Mouse (Mus musculus) common myeloid progenitor, adult 5-6 weeks (primary cell): Measurements from ENCODE around the gene Rps6kb1. TPM values are rescaled to one million over a fixed set of nuclear protein-coding genes. Genes with fewer than 3 reads are reported as not detected.

ENCODE experiments used
- ATAC-seq: replicated peaks from 2 replicates; pipeline ENCODE4 v1.8.0; 2016; ENCODE audit warnings: low read depth, mild to moderate bottlenecking, moderate TSS enrichment, inconsistent platforms; ENCODE audit not compliant: poor library complexity, severe bottlenecking
- total RNA-seq: library from RNA; stranded (forward); fragments of 200-1000, 187-1606 nt; gene quantifications from 2 replicates; pipeline ENCODE4 v1.2.3, GENCODE M21; 2017

Rps6kb1 gene
- total RNA-seq, 1 experiment from 2014 or later, result 39.6 TPM

DNA sequence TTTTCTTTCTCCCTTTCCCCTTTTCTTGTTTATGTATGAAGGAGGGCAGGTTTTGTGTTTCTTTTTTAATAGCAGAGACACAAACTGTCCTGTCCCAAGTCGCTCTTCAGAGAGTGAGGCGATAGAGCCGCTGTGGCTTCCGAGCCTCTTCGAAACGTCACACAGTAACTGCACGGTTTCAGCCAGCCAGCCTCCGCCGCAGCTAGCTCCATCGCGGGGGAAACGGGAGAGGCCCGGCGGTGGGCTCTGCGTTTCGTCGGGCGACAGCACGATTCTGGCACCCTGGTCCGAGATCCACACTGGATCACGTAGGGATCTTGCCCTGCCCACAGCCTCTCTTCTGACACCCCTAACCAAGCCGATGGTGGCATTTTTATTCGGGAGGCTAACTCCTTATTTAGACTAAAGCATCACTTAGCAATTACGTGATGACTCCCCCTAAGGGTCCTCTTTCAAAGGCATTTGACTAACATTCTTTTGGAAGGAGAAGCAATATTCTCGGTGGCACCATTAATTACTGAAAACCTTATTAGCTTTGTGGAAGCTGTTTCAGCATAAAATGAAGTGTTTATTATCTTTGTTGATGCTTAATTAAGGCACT is 59.6 kb downstream of the Rps6kb1 start:
- peak; percentile 23 for ATAC-seq

DNA sequence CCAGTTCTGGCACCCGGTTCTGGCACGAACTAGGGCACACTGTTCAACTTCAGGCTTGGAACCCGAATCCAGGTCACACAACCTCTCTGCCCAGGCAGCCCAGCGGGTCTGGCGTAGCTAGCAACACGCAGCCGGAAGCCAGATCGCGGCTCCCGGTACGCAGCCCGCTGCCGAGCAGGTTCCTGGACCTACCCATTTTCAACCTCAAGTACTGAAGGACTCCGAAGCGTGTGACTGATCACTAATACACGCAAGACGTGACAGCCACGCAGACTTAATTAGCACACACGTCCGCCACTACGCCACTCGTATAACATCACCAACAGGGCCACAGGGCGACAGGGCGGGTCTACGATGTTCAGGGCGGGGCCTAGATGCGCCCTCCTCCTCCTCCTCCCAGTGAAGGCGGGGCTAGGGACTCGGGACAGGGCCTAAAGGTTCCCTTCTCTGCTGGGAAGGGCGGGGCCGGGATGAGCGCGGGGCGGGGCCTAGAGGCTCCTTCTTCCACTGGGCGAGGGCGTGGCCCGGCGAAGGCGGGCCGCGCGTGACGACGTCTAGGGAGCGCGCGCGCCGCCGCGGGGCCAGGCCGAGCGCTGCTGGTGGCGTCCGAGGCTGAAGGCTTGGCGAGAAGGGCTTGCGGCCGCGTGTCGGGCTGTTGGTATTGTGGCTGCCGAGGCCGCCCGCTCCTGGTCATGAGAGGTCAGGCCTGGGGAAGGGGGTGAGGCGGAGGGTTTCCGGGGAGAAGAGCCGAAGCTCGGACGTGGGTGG is 60.3 kb downstream of the Rps6kb1 start, which contains the start of gene Rnft1:
Gene Rnft1 (plus strand): TSS at position 557 of the 768 bp plus-strand sequence.
- ATAC-seq, result peak; percentile 96

DNA sequence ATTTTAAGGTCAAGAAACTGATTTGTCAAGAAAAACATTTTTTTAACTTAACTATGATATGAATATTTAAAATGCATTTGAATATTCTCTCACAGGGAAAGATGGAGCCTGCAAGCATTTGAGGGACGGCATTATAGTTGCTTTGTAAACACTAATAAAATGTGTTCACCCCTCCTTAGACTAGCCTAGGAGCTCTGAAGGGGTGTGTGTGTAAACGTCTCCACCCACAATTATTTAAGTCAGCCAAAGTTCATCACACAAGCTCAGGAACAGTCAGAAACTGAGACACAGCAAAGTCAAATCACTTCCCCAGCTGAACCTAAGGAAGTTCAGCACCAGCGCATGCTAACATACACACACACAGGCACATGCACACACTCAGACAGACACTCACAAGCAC is 71.0 kb downstream of the Rps6kb1 start:
- ATAC-seq, result no peak

DNA sequence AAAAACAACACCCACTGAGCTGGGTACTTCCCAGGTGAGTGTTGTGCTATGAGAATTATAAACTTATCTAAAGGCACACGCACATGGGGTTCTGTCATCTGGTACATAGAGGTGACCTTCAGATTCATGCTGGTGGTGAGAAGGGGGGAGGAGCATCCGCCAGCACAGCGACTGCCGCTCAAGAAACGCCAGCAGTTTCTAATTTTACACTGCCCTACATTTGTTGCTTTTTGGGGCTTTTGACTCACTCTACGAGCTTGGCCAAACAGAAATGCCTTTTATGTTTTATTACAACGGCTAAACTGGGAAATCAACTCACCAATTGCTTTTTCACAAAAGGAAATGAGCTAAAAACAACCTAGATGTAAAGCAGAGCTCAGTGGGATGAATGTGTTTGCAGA is 71.8 kb downstream of the Rps6kb1 start:
- no peak for ATAC-seq

DNA sequence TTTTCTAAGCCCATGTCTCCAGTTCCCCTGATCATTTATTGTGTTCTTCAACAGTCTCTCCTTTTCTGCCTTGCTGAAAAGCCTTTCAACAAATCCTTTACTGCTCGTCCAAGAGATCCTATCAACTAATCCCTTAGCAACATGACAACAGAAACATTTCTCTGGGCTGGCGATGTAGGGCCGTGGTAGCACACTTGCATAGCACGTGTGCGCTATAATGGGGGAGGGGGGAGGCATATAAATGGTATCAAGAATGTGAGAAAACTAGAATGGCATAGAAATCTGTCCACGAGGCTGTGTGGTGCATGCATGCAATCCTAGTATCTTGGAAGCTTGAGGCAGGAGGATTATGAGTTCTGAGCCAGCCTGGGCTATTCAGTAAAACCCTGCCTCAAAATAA is 72.8 kb downstream of the Rps6kb1 start:
- ATAC-seq, result no peak

DNA sequence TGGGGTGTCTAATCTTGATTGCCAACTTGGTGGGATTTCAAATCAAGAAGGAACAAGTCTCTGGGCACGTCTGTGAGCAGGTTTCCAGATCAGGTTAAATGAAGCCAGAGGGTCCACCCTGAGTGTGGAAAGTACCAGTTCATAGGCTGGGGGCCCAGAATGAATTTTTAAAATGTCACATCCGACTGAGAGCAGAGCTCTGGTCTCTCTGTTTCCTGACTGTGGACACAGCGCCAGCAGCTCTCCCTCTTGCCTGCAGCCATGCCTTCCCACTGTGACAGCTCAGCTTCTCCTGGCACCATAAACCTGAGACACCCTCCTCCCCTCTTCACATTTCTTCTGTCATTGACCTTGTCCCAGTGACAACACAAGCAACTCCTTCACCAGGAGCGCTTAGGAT is 75.6 kb downstream of the Rps6kb1 start:
- no peak for ATAC-seq

DNA sequence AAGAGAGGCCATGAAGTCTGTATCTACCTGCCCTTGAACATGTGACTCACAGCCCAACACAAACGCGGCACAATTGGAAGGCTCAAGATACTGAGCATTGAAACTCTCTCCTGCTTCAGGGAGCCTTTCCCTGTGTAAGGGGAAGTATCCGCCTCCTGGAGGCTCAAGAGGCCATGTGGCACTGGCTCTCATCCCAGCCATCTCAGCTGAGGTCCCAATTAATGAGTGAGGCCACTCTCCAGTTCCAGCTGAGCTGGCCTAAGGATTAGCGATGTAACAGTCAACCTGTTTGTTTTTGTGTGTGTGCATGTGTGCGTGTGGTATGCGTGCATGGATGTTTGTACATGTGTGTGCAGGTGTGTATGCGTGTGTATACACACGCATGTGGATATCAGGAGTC is 76.3 kb downstream of the Rps6kb1 start:
- ATAC-seq, result no peak

DNA sequence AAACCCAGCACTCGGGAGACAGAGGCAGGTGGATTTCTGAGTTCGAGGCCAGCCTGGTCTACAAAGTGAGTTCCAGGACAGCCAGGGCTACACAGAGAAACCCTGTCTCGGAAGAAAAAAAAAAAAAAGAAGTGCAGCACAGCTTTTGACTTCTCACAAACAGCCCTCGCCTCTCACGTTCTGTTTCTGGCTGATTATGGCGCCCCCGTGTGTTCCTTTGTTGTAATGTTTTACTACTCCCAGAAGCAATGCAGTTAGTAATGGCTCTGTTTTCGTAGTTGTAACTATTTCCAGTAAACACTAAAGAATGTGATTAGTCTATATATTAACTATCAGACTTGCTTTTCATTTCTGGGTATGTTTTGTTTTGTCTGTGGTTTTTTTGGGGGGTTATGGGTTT is 80.3 kb downstream of the Rps6kb1 start:
- peak; percentile 82; the same call in 1 of the 2 replicates for ATAC-seq

DNA sequence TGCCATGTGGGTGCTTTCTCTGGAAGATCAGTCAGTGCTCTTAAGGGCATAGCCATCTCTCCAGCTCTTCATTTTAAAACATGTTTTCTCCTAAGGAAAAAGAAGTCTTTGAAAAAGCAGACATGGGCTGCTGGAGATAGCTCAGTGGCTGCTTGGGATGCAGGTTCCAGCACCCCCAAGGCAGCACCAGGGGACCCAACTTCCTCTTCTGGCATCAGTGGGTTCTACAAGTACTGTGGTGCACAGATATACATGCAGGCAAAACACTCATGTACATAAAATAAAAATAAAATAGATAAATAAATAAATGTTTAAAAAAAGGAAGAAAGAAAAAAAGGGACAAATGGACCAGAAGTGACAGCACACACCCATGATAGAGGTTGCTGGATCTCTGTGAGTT is 82.0 kb downstream of the Rps6kb1 start:
- no peak for ATAC-seq

DNA sequence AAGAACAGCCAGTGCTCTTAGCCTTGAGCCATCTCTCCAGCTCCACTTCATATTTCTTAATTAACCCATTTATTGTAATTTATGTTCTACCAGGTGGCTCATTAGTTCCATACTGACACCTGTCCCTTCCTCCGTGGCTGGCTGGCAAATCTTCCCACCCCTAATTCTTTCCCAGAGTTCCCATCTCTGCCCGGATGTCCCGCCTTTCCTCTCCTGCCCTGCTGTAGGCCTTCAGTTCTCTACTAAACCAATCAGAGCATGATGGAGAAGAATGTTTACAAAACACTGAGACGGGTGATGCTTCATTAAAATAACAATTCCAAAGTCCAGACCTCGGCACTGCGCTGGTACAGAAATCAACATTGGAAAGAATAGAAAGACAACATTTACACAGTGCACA is 85.7 kb downstream of the Rps6kb1 start:
- no peak for ATAC-seq

DNA sequence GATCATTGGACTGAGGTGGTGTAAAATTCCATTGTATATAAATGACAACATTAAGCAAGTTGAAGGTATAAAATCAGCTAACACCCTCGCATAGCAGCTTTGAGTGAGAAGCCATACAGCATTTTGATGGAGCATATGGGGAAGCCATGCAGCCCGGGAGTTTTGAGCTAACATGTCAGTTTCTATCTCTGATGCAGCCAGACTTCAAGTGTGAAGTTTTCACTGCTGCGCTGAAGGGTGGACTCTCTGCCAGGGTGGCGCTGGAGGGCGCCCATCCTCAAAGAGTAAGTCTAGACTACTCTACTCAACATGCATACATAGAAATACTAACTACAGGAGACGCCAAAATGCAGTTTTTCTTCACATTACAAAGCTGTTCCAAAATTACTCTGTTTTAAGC is 87.1 kb downstream of the Rps6kb1 start:
- no peak for ATAC-seq

DNA sequence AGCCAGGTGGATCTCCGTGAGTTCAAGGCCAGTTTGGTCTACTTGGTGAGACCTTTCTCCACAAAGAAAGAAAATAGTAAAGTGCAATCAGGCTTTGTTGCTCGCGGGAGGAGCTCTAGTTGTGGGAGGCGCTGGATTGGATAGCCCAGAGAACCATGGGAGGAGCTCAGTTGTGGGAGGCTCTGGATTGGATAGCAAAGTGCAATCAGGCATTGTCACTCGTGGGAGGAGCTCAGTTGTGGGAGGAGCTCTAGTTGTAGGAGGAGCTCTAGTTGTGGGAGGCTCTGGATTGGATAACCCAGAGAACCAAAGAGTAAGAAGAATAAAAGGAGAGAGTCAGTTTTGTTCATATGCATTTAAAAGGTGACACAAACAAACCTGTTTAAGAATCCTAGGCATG is 90.6 kb downstream of the Rps6kb1 start:
- ATAC-seq, result no peak

Other genes with a start within 250 kb of the Rps6kb1 start
- gene Med13, start 187.2 kb downstream of the Rps6kb1 start, total RNA-seq, result 58.9 and 59.4 TPM in 2 replicates
- 18.8 and 20.7 TPM in 2 replicates for gene Rnft1, start 60.1 kb downstream of the Rps6kb1 start, total RNA-seq
- 12.1 and 15.2 TPM in 2 replicates for gene Tubd1, start 186 bp upstream of the Rps6kb1 start, total RNA-seq
- gene Vmp1, start 139.0 kb upstream of the Rps6kb1 start, total RNA-seq, result 134 and 157 TPM in 2 replicates
- 29.6 and 34.2 TPM in 2 replicates for gene Ptrh2, start 139.2 kb upstream of the Rps6kb1 start, total RNA-seq
- gene Cltc, start 212.8 kb upstream of the Rps6kb1 start, total RNA-seq, result 169 and 175 TPM in 2 replicates